Mouse (Mus musculus) cerebellum, adult 2 months (tissue): Measurements from ENCODE around the gene Nid2. TPM values are rescaled to one million over a fixed set of nuclear protein-coding genes. Genes with fewer than 3 reads are reported as not detected.

Source experiments
- DNase-seq, 2 experiments: peaks; one replicate each; pipeline ENCODE4 v3.0.0; 2021
- H3K27ac ChIP-seq: fragments of 200-500 bp; 2 replicates; pipeline ENCODE4 v1.5.1; 2012; ENCODE audit warnings: low read length, control low read depth, inconsistent platforms; ENCODE audit not compliant: insufficient read depth
- H3K27me3 ChIP-seq: fragments of 200-500 bp; 2 replicates; pipeline ENCODE4 v1.6.1; 2012; ENCODE audit warnings: inconsistent platforms, mild to moderate bottlenecking, low read length, moderate library complexity; ENCODE audit not compliant: control insufficient read depth, insufficient read depth
- H3K4me1 ChIP-seq: fragments of 200-500 bp; 2 replicates; pipeline ENCODE4 v1.6.1; 2011; ENCODE audit warnings: low read length; ENCODE audit not compliant: control insufficient read depth, insufficient read depth
- H3K4me3 ChIP-seq: fragments of 200-500 bp; replicated peaks from 2 replicates; pipeline ENCODE3; 2011; ENCODE audit warnings: mild to moderate bottlenecking, low read depth, low read length, control low read depth; ENCODE audit not compliant: insufficient read depth
- CTCF ChIP-seq: fragments of 200-500 bp; IDR thresholded peaks from 2 replicates; pipeline ENCODE4 v1.5.1; 2011; ENCODE audit warnings: low read depth, mild to moderate bottlenecking, control low read depth, low read length, moderate library complexity, borderline replicate concordance; ENCODE audit not compliant: insufficient read depth
- POLR2A ChIP-seq: fragments of 200-500 bp; IDR thresholded peaks from 2 replicates; pipeline ENCODE4 v1.6.1; 2011; ENCODE audit warnings: low read length, control low read depth, borderline replicate concordance; ENCODE audit not compliant: insufficient read depth
- whole genome bisulfite sequencing: fragments of 180-500 bp; shearing (Covaris S2); methylation state at CpG from one replicate; pipeline ENCODE4 v1.1.7; 2018; 5-methylcytosine and 5-hydroxymethylcytosine counted together
- polyA plus RNA-seq: library from polyadenylated mRNA; depleted of rRNA; stranded (reverse); fragments of >200 nt; gene quantifications from 2 replicates; pipeline ENCODE4 v1.2.3, GENCODE M21; 2012

Nid2 gene
- polyA plus RNA-seq, 1 experiment, result 1.5 TPM

- H3K4me3 ChIP-seq, result peak overlapping the region; percentile 23
- peaks cover 2% of the 10 kb centered on the region; the same call in 1 of the 2 replicates for H3K27me3 ChIP-seq
- H3K4me1 ChIP-seq, result no peaks in the 10 kb centered on the region
- DNase-seq, result peak in 1 of 2 experiments; percentile 7
- H3K27ac ChIP-seq, result no peak overlapping the region
- TF ChIP-seq POLR2A (no peak), CTCF (no peak)
- 9% methylated on average over 26 of the region's 26 CpGs for WGBS
Measured at GRCm38 (mm10) chr14:19750411-19751024, 547 bp upstream of the Nid2 start.

GRCm38 (mm10) chr14:19752276-19752675 is 1.2 kb downstream of the Nid2 start:
- no peaks in the 10 kb centered on the region for H3K4me1 ChIP-seq
- H3K4me3 ChIP-seq, result no peak overlapping the region
- DNase-seq, result no peak
- no peak for TF ChIP-seq POLR2A
- TF ChIP-seq CTCF, result no peak
- H3K27ac ChIP-seq, result no peak overlapping the region
- 7% methylated on average over 21 of the region's 21 CpGs for WGBS
- peaks cover 2% of the 10 kb centered on the region; the same call in 1 of the 2 replicates for H3K27me3 ChIP-seq

GRCm38 (mm10) chr14:19759277-19760193 is 8.5 kb downstream of the Nid2 start:
- H3K27me3 ChIP-seq, result no peaks in the 10 kb centered on the region
- WGBS, result 94% methylated on average over 10 of the region's 10 CpGs
- no peak for TF ChIP-seq POLR2A
- TF ChIP-seq CTCF, result no peak
- H3K4me3 ChIP-seq, result no peak overlapping the region
- no peak for DNase-seq
- H3K27ac ChIP-seq, result no peak overlapping the region
- no peaks in the 10 kb centered on the region for H3K4me1 ChIP-seq

- no peak for DNase-seq
- no peak overlapping the region for H3K4me3 ChIP-seq
- TF ChIP-seq CTCF (no peak), POLR2A (no peak)
- H3K4me1 ChIP-seq, result no peaks in the 10 kb centered on the region
- H3K27ac ChIP-seq, result no peak overlapping the region
- WGBS, result 27% methylated on average over 7 of the region's 7 CpGs
- no peaks in the 10 kb centered on the region for H3K27me3 ChIP-seq
Measured at GRCm38 (mm10) chr14:19760721-19761120, 9.7 kb downstream of the Nid2 start.

- H3K27me3 ChIP-seq, result no peaks in the 10 kb centered on the region
- 78% methylated on average over 4 of the region's 4 CpGs for WGBS
- TF ChIP-seq CTCF, result no peak
- no peak for TF ChIP-seq POLR2A
- no peak for DNase-seq
- H3K27ac ChIP-seq, result no peak overlapping the region
- H3K4me3 ChIP-seq, result no peak overlapping the region
- no peaks in the 10 kb centered on the region for H3K4me1 ChIP-seq
Measured at GRCm38 (mm10) chr14:19762014-19762413, 10.9 kb downstream of the Nid2 start.

- Histone ChIP-seq H3K4me1 (no peaks in the 10 kb centered on the region), H3K4me3 (no peak overlapping the region), H3K27me3 (no peaks in the 10 kb centered on the region), H3K27ac (no peak overlapping the region)
- 16% methylated on average over 8 of the region's 8 CpGs for WGBS
- TF ChIP-seq CTCF, result no peak
- no peak for TF ChIP-seq POLR2A
- no peak for DNase-seq
Measured at GRCm38 (mm10) chr14:19763527-19763926, 12.5 kb downstream of the Nid2 start.

GRCm38 (mm10) chr14:19764331-19764730 is 13.3 kb downstream of the Nid2 start:
- H3K4me3 ChIP-seq, result no peak overlapping the region
- H3K27ac ChIP-seq, result no peak overlapping the region
- DNase-seq, result no peak
- no peaks in the 10 kb centered on the region for H3K4me1 ChIP-seq
- no peaks in the 10 kb centered on the region for H3K27me3 ChIP-seq
- TF ChIP-seq POLR2A (no peak), CTCF (no peak)
- 84% methylated on average over 8 of the region's 8 CpGs for WGBS
